Mouse (Mus musculus) mesoderm, embryonic 11.5 days (tissue): ENCODE measurements around the gene Cnga4.
"Not testable (repeated sequence)": the region's sequence is repeated elsewhere in the genome, so short reads cannot be mapped to it uniquely, and the experiment has no call there.

Experiments used
- DNase-seq: peaks from one replicate; pipeline ENCODE4 v3.0.0-alpha.2; 2012; ENCODE audit warnings: low read depth, low spot score

The Cnga4 gene

DNA sequence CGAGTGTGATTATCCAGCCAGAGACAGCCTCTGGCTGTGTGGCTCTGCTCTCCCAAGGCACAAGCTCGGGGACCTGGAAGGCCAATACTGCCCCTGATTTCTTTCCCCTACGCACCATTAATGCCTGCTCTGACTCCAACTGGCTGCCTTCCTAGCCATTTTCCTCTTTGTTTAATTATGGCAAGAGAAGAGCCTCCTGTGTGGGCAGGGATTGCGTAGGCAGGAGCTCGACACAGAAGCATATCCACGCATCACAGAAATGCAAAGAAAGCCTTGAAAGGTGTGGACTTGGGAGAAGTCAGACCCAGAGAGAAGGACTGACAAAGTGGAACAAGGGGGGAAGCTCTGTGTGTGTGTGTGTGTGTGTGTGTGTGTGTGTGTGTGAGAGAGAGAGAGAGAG lies 10.0 kb downstream of the Cnga4 start:
- DNase-seq = no peak

DNA sequence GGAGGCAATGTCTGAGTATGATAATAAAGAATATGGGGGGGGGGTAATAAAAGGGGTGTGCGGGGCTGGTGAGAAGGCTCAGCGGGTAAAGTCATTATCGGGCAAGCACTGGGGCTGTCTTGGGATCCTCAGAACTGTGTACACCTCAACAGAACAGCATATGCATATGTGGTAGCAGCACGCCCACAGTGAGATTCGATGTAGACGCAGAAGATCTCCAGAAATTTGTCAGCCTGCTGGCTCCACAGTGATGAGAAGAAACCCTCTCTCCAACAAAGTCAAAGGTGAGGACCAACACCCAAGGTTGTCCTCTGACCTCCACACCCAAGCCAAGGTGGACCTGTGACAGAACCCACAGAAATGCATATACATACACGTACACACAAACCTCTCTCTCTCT lies 12.2 kb downstream of the Cnga4 start:
- DNase-seq = no peak

DNA sequence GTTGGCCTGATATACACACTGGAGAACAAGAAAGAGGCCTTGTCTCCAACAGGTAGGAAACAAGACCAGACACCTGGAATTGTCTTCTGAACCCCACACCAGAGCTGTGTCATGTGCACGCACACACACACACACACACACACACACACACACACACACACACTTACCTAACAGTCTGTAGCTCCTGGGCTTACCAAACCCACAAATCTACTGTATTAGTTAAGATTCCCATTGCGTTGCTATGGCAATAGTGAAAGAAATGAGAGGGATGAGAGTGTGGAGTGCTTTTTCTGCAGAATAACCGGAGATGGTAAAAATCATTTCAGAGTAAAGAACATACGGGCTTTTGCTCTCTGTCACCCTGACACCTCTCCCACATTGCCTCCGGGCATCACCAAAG lies 13.7 kb downstream of the Cnga4 start:
- no peak for DNase-seq

DNA sequence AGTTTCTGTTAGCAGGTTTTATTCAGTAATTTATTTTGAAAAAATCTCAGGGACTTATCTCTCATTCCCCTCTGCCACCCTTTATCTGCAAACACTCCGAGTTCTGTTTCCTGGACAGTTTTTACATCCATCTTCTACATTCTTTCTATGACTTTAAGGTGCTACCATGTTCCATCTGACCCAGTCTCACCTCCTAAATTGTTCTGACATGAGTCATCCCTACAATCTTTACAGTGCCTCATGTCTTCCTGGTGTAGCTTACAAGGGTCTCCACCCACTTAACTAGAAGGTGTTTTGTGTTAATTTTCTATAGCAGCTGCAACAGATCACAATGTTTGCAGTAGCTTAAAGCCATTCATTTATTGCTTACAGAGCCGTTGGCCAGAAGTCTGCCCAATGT lies 16.5 kb downstream of the Cnga4 start:
- no peak for DNase-seq

- DNase-seq = no peak
Observed at GRCm38 (mm10) chr7:105424368-105424767, 20.0 kb downstream of the Cnga4 start.

GRCm38 (mm10) chr7:105425424-105426043 lies 21.2 kb downstream of the Cnga4 start, which contains the start of gene Cckbr:
Gene Cckbr (plus strand): TSS chr7:105425731.
- peak; percentile 18 for DNase-seq

DNA sequence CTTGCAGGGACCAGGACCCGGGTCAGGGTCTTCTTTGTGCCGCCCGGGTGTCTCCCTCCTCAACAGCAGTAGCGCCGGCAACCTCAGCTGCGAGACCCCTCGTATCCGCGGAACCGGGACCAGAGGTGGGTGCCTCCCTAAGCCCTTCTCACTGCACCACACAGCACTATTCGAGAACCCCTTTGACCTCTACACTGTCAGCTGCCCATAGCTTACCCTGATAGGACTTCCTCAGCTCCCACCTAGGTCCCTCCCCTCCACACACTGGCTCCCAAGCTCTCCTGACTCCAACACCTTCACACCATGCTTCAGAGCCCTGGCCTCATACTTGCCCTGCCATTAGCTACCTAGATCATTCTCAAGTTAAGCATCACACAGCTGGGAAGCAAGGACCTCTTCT lies 21.7 kb downstream of the Cnga4 start:
- no peak for DNase-seq

DNA sequence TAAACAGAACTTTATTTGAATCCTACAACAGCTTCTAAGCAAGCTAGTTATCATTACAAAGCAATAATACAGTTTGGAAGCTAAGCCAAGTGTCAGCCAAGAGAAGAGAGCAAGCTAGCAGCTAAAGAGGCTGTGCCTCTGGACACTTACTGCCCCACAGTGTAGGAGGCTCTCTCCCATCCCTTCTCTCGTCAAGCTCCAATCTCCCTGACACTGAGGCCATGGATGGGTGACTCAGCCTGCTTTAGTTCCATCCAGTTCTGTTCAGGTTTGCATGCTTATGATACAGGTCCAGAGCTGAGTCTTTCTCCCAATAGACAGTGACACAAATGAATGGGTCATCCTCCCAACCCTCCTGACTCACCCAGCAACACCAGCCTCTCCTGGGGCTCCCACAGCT lies 27.7 kb downstream of the Cnga4 start:
- no peak for DNase-seq

DNA sequence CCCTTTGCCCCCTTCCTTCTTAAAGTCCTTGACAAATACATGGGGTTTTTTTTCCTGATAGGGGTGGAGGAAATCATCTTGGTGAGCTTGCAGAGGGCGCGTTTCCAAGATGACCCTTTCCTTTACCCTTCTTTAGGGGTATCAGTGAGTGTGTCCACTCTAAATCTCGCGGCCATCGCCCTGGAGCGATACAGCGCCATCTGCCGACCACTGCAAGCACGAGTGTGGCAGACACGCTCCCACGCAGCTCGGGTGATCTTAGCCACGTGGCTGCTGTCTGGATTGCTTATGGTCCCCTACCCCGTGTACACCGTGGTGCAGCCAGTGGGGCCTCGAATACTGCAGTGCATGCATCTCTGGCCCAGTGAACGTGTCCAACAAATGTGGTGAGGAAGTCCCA lies 29.5 kb downstream of the Cnga4 start:
- no peak for DNase-seq

GRCm38 (mm10) chr7:105434798-105435197 lies 30.4 kb downstream of the Cnga4 start:
- DNase-seq = no peak

- DNase-seq = no peak
Observed at GRCm38 (mm10) chr7:105437979-105438772, 33.8 kb downstream of the Cnga4 start.

- DNase-seq = no peak
Observed at GRCm38 (mm10) chr7:105441426-105441825, 37.1 kb downstream of the Cnga4 start.

- no peak for DNase-seq
Observed at GRCm38 (mm10) chr7:105445076-105445475, 40.7 kb downstream of the Cnga4 start.

- DNase-seq = not testable (repeated sequence)
Observed at GRCm38 (mm10) chr7:105453345-105453744, 49.0 kb downstream of the Cnga4 start.
